Mouse (Mus musculus): Measurements from ENCODE around the gene Bckdk. TPM values are rescaled to one million over a fixed set of nuclear protein-coding genes. Genes with fewer than 3 reads are reported as not detected.
A peak's percentile ranks its signal among the peaks of the same experiment; 100 is the strongest.

Gene Bckdk
- polyA plus RNA-seq (2015; fragmentation: Nextera tagmentation; extraction: Ambion mirVana), result 141 and 149 TPM in 2 replicates

DNA sequence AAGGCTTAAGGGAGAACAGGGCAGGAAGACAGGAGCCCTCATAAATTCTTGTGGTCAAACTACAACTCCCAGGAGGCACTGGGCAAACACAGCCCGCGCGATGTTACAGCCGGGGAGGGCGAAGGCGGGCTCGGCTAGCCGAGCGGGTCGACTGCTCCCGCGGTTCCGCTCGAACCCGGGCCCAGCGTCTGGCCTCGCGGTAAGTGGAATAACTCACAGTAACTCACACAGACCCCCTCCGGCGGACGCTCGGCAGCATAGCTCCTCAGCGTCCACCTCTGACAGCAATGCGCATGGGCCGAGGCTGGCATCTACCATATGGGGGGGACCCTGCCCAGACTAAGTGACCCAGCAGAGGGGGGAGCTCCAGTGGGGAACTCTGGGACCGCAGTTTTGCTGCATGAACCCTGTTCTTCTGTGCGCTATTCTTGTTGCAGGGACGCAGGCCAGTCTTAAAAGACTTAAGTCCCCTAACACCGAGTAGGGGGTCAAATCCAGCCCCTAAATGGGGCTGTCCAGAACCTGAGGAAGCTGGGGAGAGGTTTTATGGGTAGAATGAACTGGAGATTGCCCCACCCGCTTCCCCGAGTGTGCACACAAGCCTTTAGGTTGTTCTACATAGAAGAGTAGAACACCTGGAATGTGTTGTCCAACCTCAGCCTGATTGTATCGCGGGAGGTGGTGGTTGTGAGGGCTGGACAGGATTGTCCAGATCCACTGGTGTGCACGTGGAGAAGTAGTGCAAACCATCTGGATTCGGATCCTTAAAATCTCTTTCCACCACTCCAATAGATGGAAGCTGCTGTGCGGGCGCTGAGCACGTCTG is at the start of gene Bckdk:
Gene Bckdk (plus strand): TSS at position 112 of the 826 bp plus-strand sequence.
- H3K27me3 ChIP-seq (ENCODE audit: control insufficient read depth, insufficient read depth, low read length), result no peaks in the 10 kb centered on the region
- no peaks in the 10 kb centered on the region for H3K9me3 ChIP-seq (replicated peaks; ENCODE audit: control insufficient read depth, low read length)
- H3K9ac ChIP-seq (ENCODE audit: low read length), result peak within 1 kb of the TSS; percentile 95
- peaks cover 8% of the 10 kb centered on the region for H3K4me1 ChIP-seq (ENCODE audit: control insufficient read depth, insufficient read depth, low read length)
- peak within 1 kb of the TSS; percentile 84 for H3K27ac ChIP-seq (ENCODE audit: low read length)
- H3K4me2 ChIP-seq (ENCODE audit: low read depth, low read length), result peak within 1 kb of the TSS; percentile 73
- H3K36me3 ChIP-seq (ENCODE audit: control insufficient read depth, insufficient read depth), result peaks cover 41% of the 10 kb centered on the region
- ATAC-seq (replicated peaks; ENCODE audit: extremely low read depth, insufficient read depth, low FRiP score), result peak; percentile 90
- 5% methylated on average over 38 of the region's 38 CpGs for WGBS
- H3K4me3 ChIP-seq (ENCODE audit: low read length), result peak within 1 kb of the TSS; percentile 91

DNA sequence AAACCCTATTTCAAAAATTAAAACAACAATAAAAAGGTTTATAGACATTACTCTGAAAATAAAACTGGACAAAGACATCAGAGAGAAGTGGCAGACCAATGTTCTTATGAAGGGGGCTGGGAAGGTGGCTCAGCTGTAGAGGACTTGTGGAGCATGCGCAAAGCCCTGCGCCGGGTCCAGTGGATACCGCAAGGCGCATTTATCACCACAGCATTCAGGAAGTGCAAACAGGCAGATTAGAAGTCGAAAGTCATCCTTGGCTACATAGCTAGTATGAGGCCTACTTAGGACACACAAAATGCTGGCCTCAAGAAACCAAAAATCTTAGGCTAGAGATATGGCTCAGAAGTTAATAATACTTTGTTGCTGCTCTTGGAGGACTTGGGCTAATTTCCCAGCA is 45.6 kb upstream of the Bckdk start:
- H3K4me3 ChIP-seq (ENCODE audit: low read length), result no peak overlapping the region
- no peak overlapping the region for H3K27ac ChIP-seq (ENCODE audit: low read length)
- no peak overlapping the region for H3K4me2 ChIP-seq (ENCODE audit: low read depth, low read length)
- no peaks in the 10 kb centered on the region for H3K4me1 ChIP-seq (ENCODE audit: control insufficient read depth, insufficient read depth, low read length)
- no peaks in the 10 kb centered on the region for H3K27me3 ChIP-seq (ENCODE audit: control insufficient read depth, insufficient read depth, low read length)
- no peaks in the 10 kb centered on the region for H3K9me3 ChIP-seq (replicated peaks; ENCODE audit: control insufficient read depth, low read length)
- no peak overlapping the region for H3K9ac ChIP-seq (ENCODE audit: low read length)
- WGBS, result 80% methylated on average over 6 of the region's 6 CpGs
- no peak for ATAC-seq (replicated peaks; ENCODE audit: extremely low read depth, insufficient read depth, low FRiP score)
- no peaks in the 10 kb centered on the region for H3K36me3 ChIP-seq (ENCODE audit: control insufficient read depth, insufficient read depth)

DNA sequence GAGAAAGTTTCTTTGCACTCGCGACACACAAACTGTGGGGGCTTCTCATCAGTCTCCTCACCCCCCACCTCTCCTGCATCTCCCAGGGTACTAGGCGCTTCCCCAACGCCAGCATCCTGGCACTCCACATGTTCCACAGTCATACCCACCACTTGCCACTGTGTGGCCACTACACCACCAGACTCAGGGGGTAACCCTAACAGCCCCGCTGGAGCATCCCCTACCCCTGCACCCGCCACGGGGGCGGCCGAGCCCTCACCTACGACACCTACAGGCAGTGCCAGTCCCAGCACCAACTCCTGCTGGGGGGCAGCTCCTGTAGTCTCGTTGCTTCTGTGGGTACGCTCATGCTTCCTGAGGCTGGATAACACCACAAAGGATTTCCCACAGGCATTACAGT is 37.4 kb upstream of the Bckdk start:
- Histone ChIP-seq H3K9me3 (replicated peaks; ENCODE audit: control insufficient read depth, low read length) (no peaks in the 10 kb centered on the region), H3K27ac (ENCODE audit: low read length) (no peak overlapping the region), H3K27me3 (ENCODE audit: control insufficient read depth, insufficient read depth, low read length) (no peaks in the 10 kb centered on the region), H3K9ac (ENCODE audit: low read length) (no peak overlapping the region), H3K4me1 (ENCODE audit: control insufficient read depth, insufficient read depth, low read length) (peaks cover 4% of the 10 kb centered on the region; the same call in 1 of the 2 replicates), H3K36me3 (ENCODE audit: control insufficient read depth, insufficient read depth) (peaks cover 22% of the 10 kb centered on the region), H3K4me3 (ENCODE audit: low read length) (no peak overlapping the region), H3K4me2 (ENCODE audit: low read depth, low read length) (no peak overlapping the region)
- ATAC-seq (replicated peaks; ENCODE audit: extremely low read depth, insufficient read depth, low FRiP score), result no peak
- WGBS, result 94% methylated on average over 12 of the region's 12 CpGs

DNA sequence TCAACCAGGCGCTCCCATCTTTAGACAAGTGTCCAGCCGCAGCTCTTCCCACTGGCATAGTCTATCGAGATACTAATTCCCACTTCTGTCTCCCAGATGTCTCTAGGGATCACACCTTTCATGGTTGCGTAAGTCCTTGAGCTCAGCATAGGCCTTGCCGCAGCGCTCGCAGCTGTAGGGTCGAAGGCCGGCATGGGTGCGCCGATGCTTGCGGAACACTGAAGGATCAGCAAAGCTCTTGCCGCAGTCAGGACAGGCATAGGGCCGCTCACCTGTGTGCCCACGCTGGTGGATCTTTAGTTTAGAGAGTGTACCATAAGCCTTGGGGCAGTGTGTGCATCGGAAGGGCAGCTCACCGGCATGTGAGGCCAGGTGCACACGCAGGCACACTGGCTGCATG is 36.2 kb upstream of the Bckdk start:
- no peaks in the 10 kb centered on the region for H3K27me3 ChIP-seq (ENCODE audit: control insufficient read depth, insufficient read depth, low read length)
- WGBS, result 95% methylated on average over 18 of the region's 18 CpGs
- peaks cover 22% of the 10 kb centered on the region for H3K36me3 ChIP-seq (ENCODE audit: control insufficient read depth, insufficient read depth)
- peaks cover 4% of the 10 kb centered on the region; the same call in 1 of the 2 replicates for H3K4me1 ChIP-seq (ENCODE audit: control insufficient read depth, insufficient read depth, low read length)
- no peaks in the 10 kb centered on the region for H3K9me3 ChIP-seq (replicated peaks; ENCODE audit: control insufficient read depth, low read length)
- no peak overlapping the region for H3K27ac ChIP-seq (ENCODE audit: low read length)
- H3K9ac ChIP-seq (ENCODE audit: low read length), result no peak overlapping the region
- ATAC-seq (replicated peaks; ENCODE audit: extremely low read depth, insufficient read depth, low FRiP score), result no peak
- H3K4me3 ChIP-seq (ENCODE audit: low read length), result no peak overlapping the region
- no peak overlapping the region for H3K4me2 ChIP-seq (ENCODE audit: low read depth, low read length)

DNA sequence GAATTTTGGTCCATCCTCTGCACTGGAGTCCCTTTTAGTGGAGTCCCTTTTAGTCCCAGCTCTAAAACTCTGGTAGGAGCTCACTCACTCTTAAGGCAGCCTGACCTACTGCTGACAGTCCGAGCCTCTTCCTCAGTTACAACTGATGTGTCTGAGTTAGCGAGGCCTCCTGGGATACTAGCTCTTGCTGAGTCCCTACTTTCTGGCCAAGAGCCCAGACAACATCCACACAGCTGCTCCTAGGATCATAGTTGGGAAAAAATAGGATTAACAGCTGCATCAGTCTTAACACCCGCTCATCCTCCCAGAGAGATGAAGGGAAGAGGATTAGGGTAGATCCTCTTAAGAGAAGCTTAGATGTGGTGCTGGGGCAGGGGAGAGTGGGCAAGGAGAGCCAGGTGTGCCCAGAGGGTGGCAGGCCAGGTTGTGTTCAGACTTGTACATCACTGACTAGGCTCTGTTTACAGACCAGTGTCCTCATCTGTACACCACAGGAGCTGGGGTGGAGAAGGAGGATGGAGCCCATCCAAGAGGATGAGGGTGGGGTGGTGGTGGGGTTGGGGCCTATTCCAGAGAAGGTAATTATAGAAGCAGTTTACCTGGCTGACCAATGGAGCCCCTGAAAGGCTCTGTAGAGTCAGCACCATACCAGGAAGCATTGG is 34.6 kb upstream of the Bckdk start:
- Histone ChIP-seq H3K36me3 (ENCODE audit: control insufficient read depth, insufficient read depth) (peaks cover 22% of the 10 kb centered on the region), H3K4me3 (ENCODE audit: low read length) (no peak overlapping the region), H3K27me3 (ENCODE audit: control insufficient read depth, insufficient read depth, low read length) (no peaks in the 10 kb centered on the region), H3K4me1 (ENCODE audit: control insufficient read depth, insufficient read depth, low read length) (peaks cover 8% of the 10 kb centered on the region), H3K4me2 (ENCODE audit: low read depth, low read length) (no peak overlapping the region), H3K9ac (ENCODE audit: low read length) (0 out of 2 replicates have a peak overlapping the region, but pooled peaks have one; percentile 7), H3K9me3 (replicated peaks; ENCODE audit: control insufficient read depth, low read length) (no peaks in the 10 kb centered on the region), H3K27ac (ENCODE audit: low read length) (0 out of 2 replicates have a peak overlapping the region, but pooled peaks have one; percentile 9)
- 45% methylated on average over 3 of the region's 3 CpGs for WGBS
- no peak for ATAC-seq (replicated peaks; ENCODE audit: extremely low read depth, insufficient read depth, low FRiP score)

DNA sequence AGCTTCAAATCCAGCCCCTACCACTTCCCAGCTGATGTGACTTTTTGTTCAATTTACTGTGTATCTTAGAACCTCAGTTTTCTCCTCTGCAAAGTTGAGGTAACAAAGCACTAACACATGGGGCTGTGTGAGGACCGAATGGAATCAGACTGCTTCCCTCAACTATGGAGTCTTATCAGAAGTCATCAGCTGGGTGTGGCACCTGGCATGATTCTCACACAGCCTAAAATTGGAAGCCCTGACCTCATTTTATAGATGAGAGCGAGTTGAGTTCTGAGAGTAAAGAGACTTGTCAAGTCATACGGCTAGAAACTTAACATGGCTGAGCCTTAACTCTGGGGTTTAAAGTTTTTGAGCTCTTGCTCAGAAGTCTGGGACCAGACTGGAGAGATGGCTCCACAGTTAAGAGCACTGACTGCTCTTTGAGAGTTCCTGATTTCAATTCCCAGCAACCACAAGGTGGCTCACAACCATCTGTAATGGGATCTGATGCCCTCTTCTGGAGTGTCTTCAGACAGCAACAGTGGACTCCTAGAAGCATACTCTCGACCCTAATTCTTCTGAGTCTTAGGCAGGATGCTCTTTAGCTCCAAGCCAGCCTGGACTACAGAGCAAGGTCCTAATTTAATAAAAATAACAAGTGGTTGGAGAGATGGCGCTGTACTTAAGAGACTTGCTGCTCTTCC is 33.6 kb upstream of the Bckdk start:
- H3K9ac ChIP-seq (ENCODE audit: low read length), result no peak overlapping the region
- no peaks in the 10 kb centered on the region for H3K9me3 ChIP-seq (replicated peaks; ENCODE audit: control insufficient read depth, low read length)
- 82% methylated on average over 5 of the region's 5 CpGs for WGBS
- no peak overlapping the region for H3K27ac ChIP-seq (ENCODE audit: low read length)
- H3K4me1 ChIP-seq (ENCODE audit: control insufficient read depth, insufficient read depth, low read length), result peaks cover 16% of the 10 kb centered on the region
- peaks cover 22% of the 10 kb centered on the region for H3K36me3 ChIP-seq (ENCODE audit: control insufficient read depth, insufficient read depth)
- H3K4me3 ChIP-seq (ENCODE audit: low read length), result no peak overlapping the region
- no peaks in the 10 kb centered on the region for H3K27me3 ChIP-seq (ENCODE audit: control insufficient read depth, insufficient read depth, low read length)
- no peak for ATAC-seq (replicated peaks; ENCODE audit: extremely low read depth, insufficient read depth, low FRiP score)
- no peak overlapping the region for H3K4me2 ChIP-seq (ENCODE audit: low read depth, low read length)

DNA sequence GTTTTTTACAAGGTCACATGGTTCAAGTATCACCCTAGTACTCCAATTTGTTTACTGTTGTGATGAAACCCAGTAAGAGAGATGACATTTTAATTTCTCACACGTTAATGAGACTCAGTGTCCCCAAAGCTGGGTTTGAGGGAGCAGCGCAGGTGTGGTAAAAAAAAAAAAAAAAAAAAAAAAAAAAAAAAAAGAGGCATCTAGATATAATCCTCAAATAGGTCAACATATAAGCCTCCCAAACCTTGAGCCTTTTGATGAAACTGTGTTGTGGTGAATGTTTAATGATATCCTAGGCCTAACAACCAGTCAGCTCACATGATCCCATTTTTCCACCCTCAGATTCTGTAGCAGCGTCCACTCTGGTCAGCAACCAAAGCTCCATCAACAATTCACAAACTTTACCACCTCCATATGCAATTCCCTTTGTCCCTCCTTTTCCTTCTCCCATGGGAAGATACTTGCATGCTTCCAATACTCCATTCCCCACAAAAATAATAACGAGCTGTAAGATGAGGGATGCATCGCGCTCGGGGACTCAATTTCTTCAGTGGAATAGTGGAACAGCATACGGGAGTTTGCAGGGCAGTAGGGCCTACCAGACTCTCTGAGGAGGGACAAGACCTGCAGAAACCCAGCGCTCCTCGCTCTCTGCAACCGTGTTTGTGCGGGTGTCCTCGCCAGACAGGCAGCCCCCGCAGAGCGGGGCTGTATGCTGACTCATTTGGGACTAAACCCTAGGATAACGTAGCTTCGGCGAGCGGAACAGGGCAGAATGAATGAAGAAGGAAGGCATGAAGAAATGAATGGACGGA is 28.9 kb upstream of the Bckdk start:
- 5% methylated on average over 20 of the region's 20 CpGs for WGBS
- Histone ChIP-seq H3K4me3 (ENCODE audit: low read length) (peak overlapping the region; percentile 88), H3K4me2 (ENCODE audit: low read depth, low read length) (peak overlapping the region; percentile 89), H3K9me3 (replicated peaks; ENCODE audit: control insufficient read depth, low read length) (no peaks in the 10 kb centered on the region), H3K4me1 (ENCODE audit: control insufficient read depth, insufficient read depth, low read length) (peaks cover 16% of the 10 kb centered on the region), H3K27ac (ENCODE audit: low read length) (peak overlapping the region; percentile 98), H3K27me3 (ENCODE audit: control insufficient read depth, insufficient read depth, low read length) (no peaks in the 10 kb centered on the region), H3K36me3 (ENCODE audit: control insufficient read depth, insufficient read depth) (peaks cover 19% of the 10 kb centered on the region), H3K9ac (ENCODE audit: low read length) (peak overlapping the region; percentile 96)
- ATAC-seq (replicated peaks; ENCODE audit: extremely low read depth, insufficient read depth, low FRiP score), result 0 out of 2 replicates have a peak, but pooled peaks have one; percentile 1

DNA sequence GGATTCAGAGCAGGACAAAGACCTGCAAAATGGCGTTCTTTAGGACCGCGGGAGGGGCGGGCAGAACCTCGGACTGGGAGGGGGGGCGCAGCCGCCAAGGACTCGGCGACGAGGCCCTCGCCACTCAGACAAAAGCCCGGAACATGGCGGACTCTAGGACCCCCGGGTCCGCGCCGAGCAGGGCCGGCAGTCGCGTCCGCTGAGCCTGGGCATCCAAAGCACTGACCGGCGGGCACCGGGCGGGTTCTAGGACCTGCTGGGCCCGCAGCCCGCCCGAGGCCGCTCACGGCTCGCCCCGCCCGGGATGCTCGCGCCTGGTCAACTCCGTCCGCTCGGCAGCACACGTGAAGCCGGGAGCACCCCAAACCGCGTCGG is 28.3 kb upstream of the Bckdk start:
- H3K27me3 ChIP-seq (ENCODE audit: control insufficient read depth, insufficient read depth, low read length), result no peaks in the 10 kb centered on the region
- peak overlapping the region; percentile 98 for H3K27ac ChIP-seq (ENCODE audit: low read length)
- WGBS, result under 1% methylated on average over 43 of the region's 43 CpGs
- H3K4me3 ChIP-seq (ENCODE audit: low read length), result peak overlapping the region; percentile 88
- H3K4me2 ChIP-seq (ENCODE audit: low read depth, low read length), result peak overlapping the region; percentile 89
- H3K9me3 ChIP-seq (replicated peaks; ENCODE audit: control insufficient read depth, low read length), result no peaks in the 10 kb centered on the region
- peak; percentile 89 for ATAC-seq (replicated peaks; ENCODE audit: extremely low read depth, insufficient read depth, low FRiP score)
- H3K4me1 ChIP-seq (ENCODE audit: control insufficient read depth, insufficient read depth, low read length), result peaks cover 16% of the 10 kb centered on the region
- peak overlapping the region; percentile 96 for H3K9ac ChIP-seq (ENCODE audit: low read length)
- peaks cover 23% of the 10 kb centered on the region for H3K36me3 ChIP-seq (ENCODE audit: control insufficient read depth, insufficient read depth)
